Mouse (Mus musculus) neural tube, embryonic 12.5 days (tissue): Measurements from ENCODE around the gene Igfbp6. TPM values are rescaled to one million over a fixed set of nuclear protein-coding genes. Genes with fewer than 3 reads are reported as not detected.

Experiments used
- ATAC-seq: fragments of 200-750 bp; cut with Nextera tagmentation; 2 replicates; pipeline ENCODE4 v1.8.0; 2017; ENCODE audit warnings: low read depth, mild to moderate bottlenecking, moderate TSS enrichment, moderate library complexity; ENCODE audit not compliant: low FRiP score
- H3K27ac ChIP-seq: fragments of 300-500 bp; sonication (generic); 2 replicates; pipeline ENCODE4 v1.5.1; 2016
- H3K27me3 ChIP-seq: fragments of 300-500 bp; sonication (generic); replicated peaks from 2 replicates; pipeline ENCODE4 v1.6.1; 2016; ENCODE audit warnings: mild to moderate bottlenecking
- H3K36me3 ChIP-seq: fragments of 300-500 bp; sonication (generic); 2 replicates; pipeline ENCODE4 v1.6.1; 2016; ENCODE audit warnings: mild to moderate bottlenecking
- H3K4me1 ChIP-seq: fragments of 300-500 bp; sonication (generic); 2 replicates; pipeline ENCODE4 v1.6.1; 2016
- H3K4me2 ChIP-seq: fragments of 300-500 bp; sonication (generic); replicated peaks from 2 replicates; pipeline ENCODE4 v1.6.1; 2016; ENCODE audit warnings: mild to moderate bottlenecking
- H3K4me3 ChIP-seq: fragments of 300-500 bp; sonication (generic); 2 replicates; pipeline ENCODE4 v1.5.1; 2016
- H3K9ac ChIP-seq: fragments of 300-500 bp; sonication (generic); 2 replicates; pipeline ENCODE4 v1.6.1; 2016; ENCODE audit warnings: mild to moderate bottlenecking
- H3K9me3 ChIP-seq: fragments of 300-500 bp; sonication (generic); 2 replicates; pipeline ENCODE4 v1.6.1; 2016; ENCODE audit warnings: mild to moderate bottlenecking
- WGBS: fragments of 180-500 bp; shearing (Covaris S2); methylation state at CpG from one replicate; pipeline ENCODE4 v1.1.7; 2016; 5-methylcytosine and 5-hydroxymethylcytosine counted together
- polyA plus RNA-seq: library from polyadenylated mRNA; unstranded; fragments of >200 nt; fragmentation: Nextera tagmentation; extraction: Ambion mirVana; gene quantifications from 2 replicates; pipeline ENCODE4 v1.2.1, GENCODE M21; 2016

Igfbp6 gene
- polyA plus RNA-seq, 1 experiment from 2014 or later: 0.63 TPM

DNA sequence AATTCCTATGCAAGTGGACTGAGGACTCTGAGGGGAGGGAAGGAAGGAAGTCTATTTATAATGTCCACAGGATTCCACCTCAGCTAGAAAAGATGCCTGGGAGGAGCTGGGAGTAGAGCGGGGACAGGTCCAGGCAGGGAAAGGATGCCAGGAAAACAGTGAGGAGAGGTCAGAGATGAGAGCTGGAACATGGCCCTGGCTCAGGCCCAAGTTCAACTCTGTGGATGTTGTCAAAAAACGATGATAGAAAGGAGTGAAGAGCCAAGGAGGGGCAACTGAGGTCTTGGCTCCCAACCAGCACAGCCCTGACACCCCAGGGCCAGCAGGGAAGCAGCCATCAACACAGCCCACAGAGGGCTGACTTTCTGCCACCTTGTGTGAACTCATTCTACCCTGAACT lies 17.9 kb upstream of the Igfbp6 start:
- no peaks in the 10 kb centered on the region for H3K27me3 ChIP-seq
- 78% methylated on average over 2 of the region's 2 CpGs for WGBS
- H3K27ac ChIP-seq: no peak overlapping the region
- no peak overlapping the region for H3K4me3 ChIP-seq
- peaks cover 79% of the 10 kb centered on the region for H3K36me3 ChIP-seq
- no peak for ATAC-seq
- no peak overlapping the region for H3K9ac ChIP-seq
- no peak overlapping the region for H3K4me2 ChIP-seq
- no peaks in the 10 kb centered on the region for H3K9me3 ChIP-seq
- H3K4me1 ChIP-seq: no peaks in the 10 kb centered on the region

GRCm38 (mm10) chr15:102133314-102133713 lies 10.8 kb upstream of the Igfbp6 start:
- Histone ChIP-seq H3K27me3 (no peaks in the 10 kb centered on the region), H3K4me1 (peaks cover 12% of the 10 kb centered on the region), H3K36me3 (peaks cover 46% of the 10 kb centered on the region), H3K4me2 (no peak overlapping the region), H3K9me3 (no peaks in the 10 kb centered on the region), H3K27ac (no peak overlapping the region), H3K4me3 (no peak overlapping the region), H3K9ac (no peak overlapping the region)
- WGBS: 90% methylated on average over 9 of the region's 9 CpGs
- no peak for ATAC-seq

DNA sequence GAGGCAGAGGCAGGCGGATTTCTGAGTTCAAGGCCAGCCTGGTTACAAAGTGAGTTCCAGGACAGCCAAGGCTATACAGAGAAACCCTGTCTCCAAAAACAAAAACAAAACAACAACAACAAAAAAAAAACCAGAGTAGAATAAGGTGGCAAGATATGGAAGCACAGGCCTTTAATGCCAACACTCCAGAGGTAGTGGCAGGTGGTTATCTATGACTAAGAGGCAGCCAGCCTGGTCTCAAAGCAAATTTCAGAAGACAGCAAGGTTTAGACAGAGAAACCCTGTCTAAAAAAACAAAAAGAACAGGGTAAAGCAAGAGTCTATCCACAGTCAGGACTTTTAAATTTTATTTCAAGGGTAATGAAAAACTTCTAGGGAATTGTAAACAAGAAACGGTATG lies 9.5 kb upstream of the Igfbp6 start:
- H3K4me3 ChIP-seq: no peak overlapping the region; the same call in 1 of the 2 replicates
- no peak overlapping the region for H3K27ac ChIP-seq
- WGBS: 92% methylated on average over 2 of the region's 2 CpGs
- no peak for ATAC-seq
- no peaks in the 10 kb centered on the region for H3K9me3 ChIP-seq
- peaks cover 12% of the 10 kb centered on the region for H3K4me1 ChIP-seq
- peaks cover 33% of the 10 kb centered on the region for H3K36me3 ChIP-seq
- no peaks in the 10 kb centered on the region for H3K27me3 ChIP-seq
- no peak overlapping the region for H3K9ac ChIP-seq
- peak overlapping the region; percentile 77 for H3K4me2 ChIP-seq

DNA sequence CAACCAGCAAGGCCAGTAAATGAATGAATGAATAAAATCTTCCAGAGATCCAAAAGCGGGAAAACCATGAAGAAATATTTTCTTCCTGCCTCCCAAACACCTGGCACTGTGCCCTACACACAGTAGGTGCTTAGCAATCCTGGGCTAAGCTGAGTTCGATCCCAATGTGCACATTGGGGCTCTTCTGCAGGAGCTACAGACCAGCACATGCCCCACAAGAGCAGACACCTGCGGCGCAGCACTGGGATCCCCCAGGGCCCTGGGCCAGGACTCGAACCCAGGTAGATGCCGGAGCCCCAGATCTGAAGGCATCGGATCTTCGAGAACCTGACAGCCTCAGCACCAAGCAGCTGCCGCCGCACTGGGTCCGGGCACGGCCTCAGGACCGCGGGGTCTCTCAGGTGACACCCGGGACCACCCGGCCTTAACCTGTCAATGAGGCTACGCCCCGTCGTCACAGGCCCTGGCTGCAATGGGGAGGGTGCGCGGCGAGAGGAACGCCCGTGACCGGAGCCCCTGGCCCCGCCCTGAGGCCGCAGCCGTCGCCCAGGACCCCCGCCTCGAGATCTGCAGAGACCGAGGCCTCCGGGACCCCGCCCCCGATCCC lies 8.5 kb upstream of the Igfbp6 start:
- peak overlapping the region; percentile 87 for H3K9ac ChIP-seq
- peaks cover 24% of the 10 kb centered on the region for H3K36me3 ChIP-seq
- 3% methylated on average over 35 of the region's 35 CpGs for WGBS
- peak overlapping the region; percentile 88 for H3K4me3 ChIP-seq
- H3K9me3 ChIP-seq: no peaks in the 10 kb centered on the region
- H3K27me3 ChIP-seq: no peaks in the 10 kb centered on the region
- ATAC-seq: peak; percentile 79
- H3K4me1 ChIP-seq: peaks cover 12% of the 10 kb centered on the region
- H3K4me2 ChIP-seq: peak overlapping the region; percentile 77
- 0 out of 2 replicates have a peak overlapping the region, but pooled peaks have one; percentile 15 for H3K27ac ChIP-seq

GRCm38 (mm10) chr15:102136129-102136758 lies 7.9 kb upstream of the Igfbp6 start, which contains the start of gene Spryd3:
TSS of gene Spryd3 (minus strand) at chr15:102136234.
- peak within 1 kb of the TSS; percentile 87 for H3K9ac ChIP-seq
- peaks cover 12% of the 10 kb centered on the region for H3K4me1 ChIP-seq
- H3K4me2 ChIP-seq: peak within 1 kb of the TSS; percentile 77
- peak; percentile 99 for ATAC-seq
- peak within 1 kb of the TSS; percentile 15; the same call in 1 of the 2 replicates for H3K27ac ChIP-seq
- H3K27me3 ChIP-seq: no peaks in the 10 kb centered on the region
- under 1% methylated on average over 50 of the region's 50 CpGs for WGBS
- H3K36me3 ChIP-seq: peaks cover 18% of the 10 kb centered on the region
- H3K9me3 ChIP-seq: no peaks in the 10 kb centered on the region
- H3K4me3 ChIP-seq: peak within 1 kb of the TSS; percentile 88

- no peak overlapping the region for H3K27ac ChIP-seq
- H3K4me3 ChIP-seq: no peak overlapping the region
- H3K9ac ChIP-seq: no peak overlapping the region
- H3K9me3 ChIP-seq: no peaks in the 10 kb centered on the region
- 90% methylated on average over 5 of the region's 5 CpGs for WGBS
- H3K36me3 ChIP-seq: no peaks in the 10 kb centered on the region
- no peak for ATAC-seq
- H3K4me1 ChIP-seq: peaks cover 10% of the 10 kb centered on the region
- H3K4me2 ChIP-seq: no peak overlapping the region
- peaks cover 34% of the 10 kb centered on the region for H3K27me3 ChIP-seq
These were observed 3.0 kb upstream of the Igfbp6 start for GRCm38 (mm10) chr15:102141120-102141519.

DNA sequence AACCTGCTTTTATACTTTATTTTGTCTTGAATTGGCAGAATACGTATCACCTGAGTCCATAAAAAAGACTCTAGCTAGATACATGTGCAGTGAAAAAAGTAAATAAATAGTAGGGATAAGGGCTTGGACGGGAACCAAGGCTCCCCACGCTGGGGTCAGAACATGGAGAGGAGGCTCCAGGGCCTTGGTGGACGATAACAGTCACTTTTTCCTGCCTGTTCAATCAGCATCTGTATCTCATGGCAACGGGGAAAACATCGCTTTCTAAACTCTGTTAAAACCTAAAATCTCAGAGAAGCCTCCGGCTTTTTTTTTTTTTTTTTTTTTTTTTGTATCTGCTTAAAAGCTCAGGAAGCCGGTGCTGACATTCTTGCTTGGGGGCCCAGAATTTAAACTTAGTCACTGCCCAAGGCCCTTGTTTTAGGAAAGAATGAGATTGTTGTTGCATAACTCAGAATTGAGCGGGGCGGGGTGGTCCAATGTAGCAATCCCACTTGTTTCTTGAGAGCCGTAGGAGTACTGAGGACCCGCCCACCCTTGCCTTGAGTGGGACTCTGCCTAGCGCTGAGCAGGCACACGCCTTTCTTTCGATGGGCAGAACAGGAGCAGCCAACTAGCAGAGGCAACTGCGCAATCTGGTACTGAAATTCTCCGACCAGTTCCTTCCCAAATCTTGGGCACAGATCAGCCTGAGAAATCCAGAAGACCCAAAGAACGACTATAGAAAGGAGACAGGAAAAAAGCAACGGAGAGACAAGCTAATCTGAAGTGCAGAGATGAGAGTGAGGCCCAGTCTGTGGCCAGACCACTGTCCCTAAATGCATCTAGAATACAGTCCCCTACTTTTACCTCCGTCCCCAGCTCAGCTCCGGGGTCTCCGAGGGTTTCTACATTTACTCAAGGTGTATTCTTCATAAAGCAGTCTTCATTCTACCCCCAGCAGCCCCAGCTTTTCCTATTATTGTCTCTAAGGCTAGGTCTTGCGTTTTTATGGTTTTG lies 949 bp upstream of the Igfbp6 start:
- no peak overlapping the region for H3K9ac ChIP-seq
- no peak for ATAC-seq
- no peaks in the 10 kb centered on the region for H3K9me3 ChIP-seq
- no peak overlapping the region for H3K27ac ChIP-seq
- 60% methylated on average over 23 of the region's 23 CpGs for WGBS
- no peak overlapping the region for H3K4me2 ChIP-seq
- no peaks in the 10 kb centered on the region for H3K36me3 ChIP-seq
- peaks cover 36% of the 10 kb centered on the region for H3K27me3 ChIP-seq
- peaks cover 8% of the 10 kb centered on the region for H3K4me1 ChIP-seq
- H3K4me3 ChIP-seq: no peak overlapping the region

GRCm38 (mm10) chr15:102144726-102145125 lies 564 bp downstream of the Igfbp6 start:
- H3K27ac ChIP-seq: no peak overlapping the region
- 0 out of 2 replicates have a peak overlapping the region, but pooled peaks have one; percentile 40 for H3K9ac ChIP-seq
- no peak for ATAC-seq
- peak overlapping the region; percentile 11; the same call in 1 of the 2 replicates for H3K4me3 ChIP-seq
- peaks cover 36% of the 10 kb centered on the region for H3K27me3 ChIP-seq
- WGBS: 16% methylated on average over 19 of the region's 19 CpGs
- H3K4me1 ChIP-seq: peaks cover 8% of the 10 kb centered on the region
- peak overlapping the region; percentile 46 for H3K4me2 ChIP-seq
- H3K9me3 ChIP-seq: no peaks in the 10 kb centered on the region
- H3K36me3 ChIP-seq: no peaks in the 10 kb centered on the region

GRCm38 (mm10) chr15:102145330-102145729 lies 1.2 kb downstream of the Igfbp6 start:
- no peak overlapping the region for H3K9ac ChIP-seq
- no peak overlapping the region for H3K27ac ChIP-seq
- peaks cover 36% of the 10 kb centered on the region for H3K27me3 ChIP-seq
- no peak for ATAC-seq
- H3K4me2 ChIP-seq: no peak overlapping the region
- H3K9me3 ChIP-seq: no peaks in the 10 kb centered on the region
- H3K36me3 ChIP-seq: no peaks in the 10 kb centered on the region
- peaks cover 8% of the 10 kb centered on the region for H3K4me1 ChIP-seq
- 86% methylated on average over 10 of the region's 10 CpGs for WGBS
- H3K4me3 ChIP-seq: no peak overlapping the region

- H3K9me3 ChIP-seq: no peaks in the 10 kb centered on the region
- no peak overlapping the region for H3K4me3 ChIP-seq
- H3K27me3 ChIP-seq: peaks cover 36% of the 10 kb centered on the region
- ATAC-seq: no peak
- 92% methylated on average over 5 of the region's 5 CpGs for WGBS
- H3K4me2 ChIP-seq: no peak overlapping the region
- no peaks in the 10 kb centered on the region for H3K36me3 ChIP-seq
- H3K4me1 ChIP-seq: peaks cover 8% of the 10 kb centered on the region
- H3K27ac ChIP-seq: no peak overlapping the region
- H3K9ac ChIP-seq: no peak overlapping the region
These were observed 1.9 kb downstream of the Igfbp6 start for GRCm38 (mm10) chr15:102146089-102146488.

GRCm38 (mm10) chr15:102146882-102147281 lies 2.7 kb downstream of the Igfbp6 start:
- Histone ChIP-seq H3K4me2 (no peak overlapping the region), H3K36me3 (no peaks in the 10 kb centered on the region), H3K4me1 (peaks cover 8% of the 10 kb centered on the region), H3K4me3 (no peak overlapping the region), H3K27me3 (peaks cover 36% of the 10 kb centered on the region), H3K9me3 (no peaks in the 10 kb centered on the region), H3K9ac (no peak overlapping the region), H3K27ac (no peak overlapping the region)
- WGBS: 9% methylated on average over 1 of the region's 1 CpGs
- no peak for ATAC-seq
